Mouse (Mus musculus) c-Kit-positive CD71-positive TER-119-negative erythroid progenitor cells, embryonic 14.5 days (primary cell): ENCODE measurements around the gene Pstpip1.

ENCODE experiments used
- DNase-seq: peaks from one replicate; pipeline ENCODE4 v3.0.0-alpha.2; 2013; ENCODE audit warnings: low read depth

The Pstpip1 gene

GRCm38 (mm10) chr9:56151745-56152481 lies 62.2 kb downstream of the Pstpip1 start:
- no peak for DNase-seq

- DNase-seq, result no peak
These were observed 62.8 kb downstream of the Pstpip1 start for GRCm38 (mm10) chr9:56152482-56153007.

GRCm38 (mm10) chr9:56154572-56154971 lies 64.8 kb downstream of the Pstpip1 start:
- no peak for DNase-seq

GRCm38 (mm10) chr9:56158077-56158476 lies 68.3 kb downstream of the Pstpip1 start:
- DNase-seq, result no peak

GRCm38 (mm10) chr9:56159456-56159855 lies 69.7 kb downstream of the Pstpip1 start:
- DNase-seq, result no peak

GRCm38 (mm10) chr9:56160341-56161141 lies 70.8 kb downstream of the Pstpip1 start:
- DNase-seq, result peak; percentile 67

- DNase-seq, result no peak
These were observed 75.6 kb downstream of the Pstpip1 start, which contains the start of gene Tspan3 for GRCm38 (mm10) chr9:56165377-56165776. Tspan3 (minus strand) TSS chr9:56165477.

- peak; percentile 29 for DNase-seq
These were observed 76.4 kb downstream of the Pstpip1 start for GRCm38 (mm10) chr9:56166161-56166560.

GRCm38 (mm10) chr9:56167690-56168089 lies 77.9 kb downstream of the Pstpip1 start:
- no peak for DNase-seq

GRCm38 (mm10) chr9:56175316-56175715 lies 85.6 kb downstream of the Pstpip1 start:
- DNase-seq, result no peak

- DNase-seq, result no peak
These were observed 87.6 kb downstream of the Pstpip1 start for GRCm38 (mm10) chr9:56177354-56177753.
